Mouse (Mus musculus): Measurements from ENCODE around the gene Grm4. TPM values are rescaled to one million over a fixed set of nuclear protein-coding genes. Genes with fewer than 3 reads are reported as not detected.

Gene Grm4
- total and polyA plus RNA-seq, 3 experiments, result not detected

GRCm38 (mm10) chr17:27502288-27502687 lies 18.9 kb downstream of the Grm4 start:
- in situ Hi-C loops (cut with MboI; ENCODE audit: low pct_ligation_motif_present, low pct_unique_long_range_greater_than_20kb, low sequenced_read_pairs) (loop anchor here (25.0 kb wide), 1 partner anchor 465 kb away; the partner anchor contains the start of gene Bak1), dilution Hi-C loops (cut with MboI; ENCODE audit: extremely low pct_ligation_motif_present, extremely low pct_unique_long_range_greater_than_20kb, low sequenced_read_pairs) (no loop called here)
- peak overlapping the region; percentile 42; the same call in 1 of the 2 replicates for H3K4me2 ChIP-seq (ENCODE audit: insufficient read depth, low read depth, poor library complexity, severe bottlenecking)
- TF ChIP-seq POLR2AphosphoS2 (IDR thresholded peaks at IDR 0.05; ENCODE audit: low read depth, low read length) (no peak), USF2 (conservative IDR thresholded peaks at IDR 0.05; ENCODE audit: low read depth, low read length) (no peak), UBTF (IDR thresholded peaks at IDR 0.05; ENCODE audit: low read depth, low read length) (no peak), CHD1 (IDR thresholded peaks at IDR 0.05; ENCODE audit: low read depth, low read length) (no peak), ZNF384 (IDR thresholded peaks at IDR 0.05; ENCODE audit: low read depth, low read length) (no peak), JUND (conservative IDR thresholded peaks at IDR 0.05; ENCODE audit: low read depth, low read length) (no peak), KAT2A (IDR thresholded peaks at IDR 0.05; ENCODE audit: insufficient replicate concordance, low read length) (no peak), USF1 (IDR thresholded peaks at IDR 0.05; ENCODE audit: low read depth, low read length) (no peak), IRF4 (IDR thresholded peaks at IDR 0.05; ENCODE audit: low read depth, low read length) (no peak), ZC3H11A (IDR thresholded peaks at IDR 0.05; ENCODE audit: low read depth, low read length) (no peak), SMC3 (IDR thresholded peaks at IDR 0.05; ENCODE audit: low read depth, low read length) (no peak), MXI1 (IDR thresholded peaks at IDR 0.05; ENCODE audit: low read depth, low read length) (no peak), JUN (IDR thresholded peaks at IDR 0.05; ENCODE audit: insufficient read depth, low read depth, low read length) (no peak), MAZ (IDR thresholded peaks at IDR 0.05; ENCODE audit: low read depth, low read length) (no peak), E2F4 (IDR thresholded peaks at IDR 0.05; ENCODE audit: insufficient replicate concordance, low read depth, low read length) (no peak), TBP (conservative IDR thresholded peaks at IDR 0.05; ENCODE audit: low read depth, low read length) (no peak)
- H3K4me3 ChIP-seq (replicated peaks in 1 of 3; ENCODE audit: low read depth in 2 of 3, low read length in 2 of 3, poor library complexity in 1 of 3), result no peak overlapping the region
- DNase-seq (ENCODE audit: extremely low read depth), result no peak
- H3K27me3 ChIP-seq (replicated peaks), result peaks cover 27% of the 10 kb centered on the region
- H3K9me3 ChIP-seq (replicated peaks; ENCODE audit: low read length), result peaks cover 5% of the 10 kb centered on the region
- no peak overlapping the region for H3K9ac ChIP-seq (ENCODE audit: insufficient read depth, low read depth)
- H3K79me2 ChIP-seq (replicated peaks; ENCODE audit: control insufficient read depth, extremely low read depth, insufficient read depth, poor library complexity, severe bottlenecking), result no peaks in the 10 kb centered on the region
- H3K4me1 ChIP-seq (ENCODE audit: control insufficient read depth in 1 of 2, insufficient read depth in 2 of 2), result peaks cover 9 to 52% of the 10 kb centered on the region in 2 experiments
- H3K27ac ChIP-seq (ENCODE audit: insufficient read depth, low read depth), result no peak overlapping the region
- H3K36me3 ChIP-seq (replicated peaks in 1 of 2; ENCODE audit: control insufficient read depth in 1 of 2, insufficient read depth in 1 of 2, low read length in 1 of 2), result no peaks in the 10 kb centered on the region

- dilution Hi-C loops (cut with MboI; ENCODE audit: extremely low pct_ligation_motif_present, extremely low pct_unique_long_range_greater_than_20kb, low sequenced_read_pairs), result no loop called here
- Histone ChIP-seq H3K27ac (ENCODE audit: insufficient read depth, low read depth) (peak overlapping the region; percentile 0; the same call in 1 of the 2 replicates), H3K79me2 (replicated peaks; ENCODE audit: control insufficient read depth, extremely low read depth, insufficient read depth, poor library complexity, severe bottlenecking) (no peaks in the 10 kb centered on the region), H3K4me3 (replicated peaks in 1 of 3; ENCODE audit: low read depth in 2 of 3, low read length in 2 of 3, poor library complexity in 1 of 3) (peak overlapping the region in 2 of 3 experiments; percentile 1 to 33), H3K9ac (ENCODE audit: insufficient read depth, low read depth) (no peak overlapping the region), H3K4me1 (ENCODE audit: control insufficient read depth in 1 of 2, insufficient read depth in 2 of 2) (peaks cover 9 to 47% of the 10 kb centered on the region in 2 experiments), H3K9me3 (replicated peaks; ENCODE audit: low read length) (peaks cover 5% of the 10 kb centered on the region), H3K27me3 (replicated peaks) (peaks cover 20% of the 10 kb centered on the region), H3K36me3 (replicated peaks in 1 of 2; ENCODE audit: control insufficient read depth in 1 of 2, insufficient read depth in 1 of 2, low read length in 1 of 2) (no peaks in the 10 kb centered on the region), H3K4me2 (ENCODE audit: insufficient read depth, low read depth, poor library complexity, severe bottlenecking) (peak overlapping the region; percentile 42)
- in situ Hi-C loops (cut with MboI; ENCODE audit: low pct_ligation_motif_present, low pct_unique_long_range_greater_than_20kb, low sequenced_read_pairs), result loop anchor here (25.0 kb wide), 1 partner anchor 464 kb away; the partner anchor contains the start of gene Bak1
- peak; percentile 87 for DNase-seq (ENCODE audit: extremely low read depth)
- no peak for TF ChIP-seq NRF1 (IDR thresholded peaks at IDR 0.05; ENCODE audit: low read depth, low read length)
- no peak for TF ChIP-seq RCOR1 (conservative IDR thresholded peaks at IDR 0.05; ENCODE audit: low read depth, low read length)
- no peak for TF ChIP-seq USF2 (conservative IDR thresholded peaks at IDR 0.05; ENCODE audit: low read depth, low read length)
- TF ChIP-seq CTCF (conservative IDR thresholded peaks at IDR 0.05 in 1 of 2, IDR thresholded peaks at IDR 0.05 in 1 of 2; ENCODE audit: low read depth in 2 of 2, low read length in 2 of 2), result no peak
- peak; percentile 94 for TF ChIP-seq MAZ (IDR thresholded peaks at IDR 0.05; ENCODE audit: low read depth, low read length)
- TF ChIP-seq IRF4 (IDR thresholded peaks at IDR 0.05; ENCODE audit: low read depth, low read length), result peak; percentile 29; the same call in 1 of the 2 replicates
- TF ChIP-seq ZMIZ1 (IDR thresholded peaks at IDR 0.05; ENCODE audit: low read depth, low read length), result no peak
- no peak for TF ChIP-seq CHD1 (IDR thresholded peaks at IDR 0.05; ENCODE audit: low read depth, low read length)
- TF ChIP-seq POLR2AphosphoS2 (IDR thresholded peaks at IDR 0.05; ENCODE audit: low read depth, low read length), result no peak
- peak; percentile 6; the same call in 1 of the 2 replicates for TF ChIP-seq BHLHE40 (IDR thresholded peaks at IDR 0.05; ENCODE audit: low read depth, low read length)
- no peak for TF ChIP-seq ZC3H11A (IDR thresholded peaks at IDR 0.05; ENCODE audit: low read depth, low read length)
- TF ChIP-seq KAT2A (IDR thresholded peaks at IDR 0.05; ENCODE audit: insufficient replicate concordance, low read length), result no peak
- no peak; the same call in 1 of the 2 replicates for TF ChIP-seq RAD21 (IDR thresholded peaks at IDR 0.05; ENCODE audit: low read depth, low read length)
- no peak for TF ChIP-seq MYC (IDR thresholded peaks at IDR 0.05; ENCODE audit: low read depth, low read length)
- TF ChIP-seq SIN3A (IDR thresholded peaks at IDR 0.05; ENCODE audit: low read length), result 0 out of 2 replicates have a peak, but pooled peaks have one; percentile 33
- peak; percentile 60; the same call in 1 of the 2 replicates for TF ChIP-seq CHD2 (IDR thresholded peaks at IDR 0.05; ENCODE audit: low read length)
- peak; percentile 25; the same call in 1 of the 2 replicates for TF ChIP-seq ETS1 (conservative IDR thresholded peaks at IDR 0.05; ENCODE audit: low read depth, low read length)
- no peak for TF ChIP-seq MAFK (IDR thresholded peaks at IDR 0.05; ENCODE audit: insufficient replicate concordance, low read length)
- no peak for TF ChIP-seq MAX (IDR thresholded peaks at IDR 0.05; ENCODE audit: low read length)
- no peak for TF ChIP-seq SMC3 (IDR thresholded peaks at IDR 0.05; ENCODE audit: low read depth, low read length)
Measured at GRCm38 (mm10) chr17:27501331-27502251, 19.6 kb downstream of the Grm4 start.

Data from CH12.LX (cell line).